Mouse (Mus musculus) central nervous system, embryonic 18 days (tissue): Measurements from ENCODE around the gene Vps37b. TPM values are rescaled to one million over a fixed set of nuclear protein-coding genes. Genes with fewer than 3 reads are reported as not detected.

Experiments
- polyA plus RNA-seq: library from polyadenylated mRNA; depleted of rRNA; stranded (reverse); fragments of >200 nt; gene quantifications from 2 replicates; pipeline ENCODE4 v1.2.3, GENCODE M21; 2012; rRNA removed

The Vps37b gene
- 61.2 and 62.9 TPM in 2 replicates for polyA plus RNA-seq

DNA sequence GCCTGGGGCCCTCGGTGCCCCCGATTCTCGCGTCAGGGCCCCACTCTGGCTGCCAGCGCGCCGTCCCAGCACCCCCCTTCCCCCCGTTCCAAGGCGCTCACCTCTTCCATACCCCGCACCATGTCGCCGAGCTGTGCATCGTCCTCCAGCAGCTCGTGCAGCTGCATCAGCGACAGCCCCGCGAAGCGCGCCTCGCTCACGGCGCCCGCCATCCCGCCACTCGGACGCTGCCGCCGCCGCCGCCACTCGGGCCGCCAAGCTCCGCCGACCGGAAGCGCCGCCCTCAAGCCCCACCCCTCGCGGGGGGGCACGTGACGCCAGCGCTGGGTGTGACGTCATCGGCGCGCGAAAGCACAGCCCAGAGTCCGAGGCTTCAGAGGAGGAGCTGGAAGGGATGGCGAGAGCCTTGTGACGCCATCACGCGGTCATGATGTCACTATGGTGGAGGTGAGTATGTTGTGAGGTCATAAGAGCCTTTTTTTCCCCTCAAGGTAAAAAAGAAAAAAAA lies at the start of gene Vps37b:
TSS of gene Vps37b (minus strand) at position 270 of the 508 bp plus-strand sequence.

DNA sequence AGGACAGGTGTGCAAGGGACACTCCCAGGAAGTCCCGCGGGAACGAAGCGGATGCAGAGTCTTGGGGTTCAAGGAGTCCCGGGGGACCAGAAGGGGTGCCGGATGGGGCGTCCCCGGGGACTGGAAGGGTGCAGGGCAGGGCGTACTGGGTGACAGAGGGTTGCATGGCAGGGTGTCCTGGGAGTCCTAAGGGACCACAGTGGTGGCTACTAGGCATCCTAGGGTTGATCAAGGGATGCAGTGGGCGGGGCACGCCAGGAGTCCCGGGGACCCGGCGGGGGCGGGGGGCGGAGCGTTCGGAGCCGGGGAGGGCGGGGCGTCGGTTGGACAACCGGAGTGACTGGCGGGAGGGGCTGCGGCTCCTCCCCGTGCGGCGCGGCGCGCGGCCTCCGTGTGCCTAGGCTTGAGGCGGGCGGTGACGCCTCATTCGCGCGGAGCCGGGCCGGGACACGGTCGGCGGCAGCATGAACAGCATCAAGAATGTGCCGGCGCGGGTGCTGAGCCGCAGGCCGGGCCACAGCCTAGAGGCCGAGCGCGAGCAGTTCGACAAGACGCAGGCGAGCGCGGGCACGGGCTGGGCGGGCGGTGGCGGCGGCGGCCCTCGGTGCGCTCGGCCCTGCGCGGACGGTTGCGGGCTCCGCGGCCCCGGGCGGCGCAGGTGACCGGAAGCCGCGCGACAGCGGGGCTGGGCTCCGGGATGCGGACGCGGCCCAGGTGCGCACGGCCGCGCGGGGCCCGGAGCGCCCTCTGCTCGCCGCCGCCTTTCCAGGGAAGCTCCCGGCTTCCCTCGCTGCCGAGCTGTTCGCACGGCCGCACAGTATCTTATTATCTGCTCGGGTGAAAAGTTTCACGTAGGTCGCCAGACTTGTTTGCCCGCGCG lies 58.5 kb downstream of the Vps37b start, which contains the start of gene Hip1r:
TSS of gene Hip1r (plus strand) at position 330 of the 880 bp plus-strand sequence.

Other genes starting within 250 kb of the Vps37b start
- not detected in 2 replicates for gene Hcar2, start 166.8 kb downstream of the Vps37b start, polyA plus RNA-seq
- gene Hcar1, start 152.2 kb downstream of the Vps37b start, polyA plus RNA-seq: 0.56 and 0.70 TPM in 2 replicates
- gene Denr, start 125.1 kb downstream of the Vps37b start, polyA plus RNA-seq: 62.9 and 66.0 TPM in 2 replicates
- gene Gm43518, start 104.9 kb downstream of the Vps37b start, polyA plus RNA-seq: 1.2 and 2.0 TPM in 2 replicates
- 6.4 and 7.0 TPM in 2 replicates for gene Ccdc62, start 101.6 kb downstream of the Vps37b start, polyA plus RNA-seq
- gene Hip1r, start 58.6 kb downstream of the Vps37b start, polyA plus RNA-seq: 27.3 and 28.8 TPM in 2 replicates
- 11.4 and 11.5 TPM in 2 replicates for gene Abcb9, start 63.5 kb upstream of the Vps37b start, polyA plus RNA-seq
- gene Ogfod2, start 80.0 kb upstream of the Vps37b start, polyA plus RNA-seq: 45.7 and 48.0 TPM in 2 replicates
- 70.6 and 72.6 TPM in 2 replicates for gene Arl6ip4, start 83.8 kb upstream of the Vps37b start, polyA plus RNA-seq
- 58.6 and 61.3 TPM in 2 replicates for gene Pitpnm2, start 217.5 kb upstream of the Vps37b start, polyA plus RNA-seq